Mouse (Mus musculus) heart, adult 11 months (tissue): ENCODE data around the gene Sdhaf4.
"Not testable (repeated sequence)": the region's sequence is repeated elsewhere in the genome, so short reads cannot be mapped to it uniquely, and the experiment has no call there.

ENCODE experiments used
- DNase-seq: peaks from one replicate; pipeline ENCODE4 v3.0.0; 2022

Gene Sdhaf4

GRCm38 (mm10) chr1:24005070-24005804 lies at the start of gene Sdhaf4:
Sdhaf4 (minus strand) TSS chr1:24005656.
- peak; percentile 99 for DNase-seq

- DNase-seq: no peak
Measured at GRCm38 (mm10) chr1:24046730-24047510, 41.5 kb upstream of the Sdhaf4 start.

GRCm38 (mm10) chr1:24045627-24046026 lies 40.2 kb upstream of the Sdhaf4 start:
- DNase-seq: no peak

GRCm38 (mm10) chr1:24043007-24043406 lies 37.6 kb upstream of the Sdhaf4 start:
- no peak for DNase-seq

- no peak for DNase-seq
Measured at GRCm38 (mm10) chr1:24033759-24034423, 28.4 kb upstream of the Sdhaf4 start.

- DNase-seq: peak; percentile 84
Measured at GRCm38 (mm10) chr1:24010821-24011220, 5.4 kb upstream of the Sdhaf4 start.

GRCm38 (mm10) chr1:24010016-24010415 lies 4.6 kb upstream of the Sdhaf4 start:
- peak; percentile 76 for DNase-seq

- peak; percentile 79 for DNase-seq
Measured at GRCm38 (mm10) chr1:24007621-24008020, 2.2 kb upstream of the Sdhaf4 start.

GRCm38 (mm10) chr1:23999318-23999717 lies 6.1 kb downstream of the Sdhaf4 start:
- no peak for DNase-seq

- DNase-seq: peak; percentile 68
Measured at GRCm38 (mm10) chr1:23998866-23999265, 6.6 kb downstream of the Sdhaf4 start.

GRCm38 (mm10) chr1:23998120-23998810 lies 7.2 kb downstream of the Sdhaf4 start:
- no peak for DNase-seq

- DNase-seq: peak; percentile 46
Measured at GRCm38 (mm10) chr1:23997493-23997892, 8.0 kb downstream of the Sdhaf4 start.

- peak; percentile 44 for DNase-seq
Measured at GRCm38 (mm10) chr1:23995420-23995819, 10.0 kb downstream of the Sdhaf4 start.

GRCm38 (mm10) chr1:23983118-23983517 lies 22.3 kb downstream of the Sdhaf4 start:
- DNase-seq: no peak

- DNase-seq: no peak
Measured at GRCm38 (mm10) chr1:23978281-23978680, 27.2 kb downstream of the Sdhaf4 start.

GRCm38 (mm10) chr1:23971159-23971558 lies 34.3 kb downstream of the Sdhaf4 start:
- not testable (repeated sequence) for DNase-seq

- DNase-seq: no peak
Measured at GRCm38 (mm10) chr1:23968027-23968725, 37.3 kb downstream of the Sdhaf4 start.

GRCm38 (mm10) chr1:23966226-23966625 lies 39.2 kb downstream of the Sdhaf4 start:
- no peak for DNase-seq

- DNase-seq: no peak
Measured at GRCm38 (mm10) chr1:23959415-23959732, 46.1 kb downstream of the Sdhaf4 start.

- no peak for DNase-seq
Measured at GRCm38 (mm10) chr1:23958668-23959414, 46.6 kb downstream of the Sdhaf4 start.

- no peak for DNase-seq
Measured at GRCm38 (mm10) chr1:23958101-23958500, 47.4 kb downstream of the Sdhaf4 start.

- DNase-seq: no peak
Measured at GRCm38 (mm10) chr1:23955539-23955938, 49.9 kb downstream of the Sdhaf4 start.
